Mouse (Mus musculus): ENCODE measurements around the gene Kpna4. TPM values are rescaled to one million over a fixed set of nuclear protein-coding genes. Genes with fewer than 3 reads are reported as not detected.

Gene Kpna4
- polyA plus RNA-seq, 1 experiment from 2014 or later, result 53.5 TPM

GRCm38 (mm10) chr3:69064005-69064404 lies 62.9 kb downstream of the Kpna4 start:
- Histone ChIP-seq H3K36me3 (no peaks in the 10 kb centered on the region), H3K9ac (no peak overlapping the region), H3K27ac (no peak overlapping the region), H3K9me3 (no peaks in the 10 kb centered on the region), H3K4me2 (replicated peaks) (no peak overlapping the region), H3K27me3 (replicated peaks) (no peaks in the 10 kb centered on the region), H3K4me1 (no peaks in the 10 kb centered on the region), H3K4me3 (no peak overlapping the region)
- no peak for ATAC-seq (ENCODE audit: low FRiP score, low read depth)
- 64% methylated on average over 1 of the region's 1 CpGs for WGBS

GRCm38 (mm10) chr3:69062764-69063163 lies 64.1 kb downstream of the Kpna4 start:
- ATAC-seq (ENCODE audit: low FRiP score, low read depth), result no peak
- H3K36me3 ChIP-seq, result no peaks in the 10 kb centered on the region
- H3K27me3 ChIP-seq (replicated peaks), result no peaks in the 10 kb centered on the region
- WGBS, result 100% methylated on average over 1 of the region's 1 CpGs
- no peak overlapping the region for H3K27ac ChIP-seq
- H3K4me1 ChIP-seq, result no peaks in the 10 kb centered on the region
- no peak overlapping the region for H3K4me2 ChIP-seq (replicated peaks)
- no peak overlapping the region for H3K9ac ChIP-seq
- no peak overlapping the region for H3K4me3 ChIP-seq
- H3K9me3 ChIP-seq, result no peaks in the 10 kb centered on the region

DNA sequence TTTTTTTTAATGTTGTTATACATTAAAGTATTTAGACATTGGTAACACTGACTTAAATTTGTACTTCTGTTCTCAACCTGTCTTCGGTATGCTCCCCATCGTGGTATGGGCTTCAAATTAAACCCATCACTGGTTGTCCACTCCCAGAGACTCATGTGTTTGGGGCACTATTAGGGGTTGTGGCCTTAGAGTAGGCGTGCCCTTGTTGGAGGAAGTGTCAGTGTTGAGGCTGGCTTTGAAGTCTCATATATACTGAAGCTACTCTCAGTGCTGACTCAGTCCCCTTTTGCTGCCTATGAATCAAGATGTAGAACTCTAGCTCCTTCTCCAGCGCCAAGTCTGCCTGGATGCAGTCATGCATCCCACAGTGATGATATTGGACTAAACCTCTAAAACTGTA lies 66.2 kb downstream of the Kpna4 start:
- Histone ChIP-seq H3K36me3 (no peaks in the 10 kb centered on the region), H3K27me3 (replicated peaks) (no peaks in the 10 kb centered on the region), H3K27ac (no peak overlapping the region), H3K9me3 (no peaks in the 10 kb centered on the region), H3K4me1 (no peaks in the 10 kb centered on the region), H3K4me3 (no peak overlapping the region), H3K9ac (no peak overlapping the region), H3K4me2 (replicated peaks) (no peak overlapping the region)
- no peak for ATAC-seq (ENCODE audit: low FRiP score, low read depth)
- 95% methylated on average over 4 of the region's 4 CpGs for WGBS

DNA sequence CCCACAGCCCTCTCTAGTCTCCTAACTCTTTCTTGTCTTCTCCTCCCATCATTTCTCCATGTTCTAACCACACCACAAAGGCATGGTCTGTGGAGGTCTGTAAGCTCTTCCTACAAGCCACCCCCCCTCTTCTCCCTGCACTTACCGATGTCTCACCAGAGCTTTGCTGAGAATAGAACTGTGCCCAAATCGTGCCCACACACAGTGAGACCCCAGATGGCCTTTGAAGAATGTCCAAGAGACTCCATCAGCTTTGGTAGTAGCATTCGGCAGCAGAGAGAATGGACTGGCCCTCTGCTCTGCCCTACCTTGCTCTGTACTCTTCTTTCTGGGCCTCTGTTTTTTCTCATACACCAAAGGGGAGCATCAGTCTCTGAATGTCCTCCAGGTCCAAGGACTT lies 71.0 kb downstream of the Kpna4 start:
- no peak overlapping the region for H3K4me3 ChIP-seq
- no peaks in the 10 kb centered on the region for H3K36me3 ChIP-seq
- no peak overlapping the region for H3K4me2 ChIP-seq (replicated peaks)
- H3K27ac ChIP-seq, result no peak overlapping the region
- H3K9ac ChIP-seq, result no peak overlapping the region
- no peak for ATAC-seq (ENCODE audit: low FRiP score, low read depth)
- no peaks in the 10 kb centered on the region for H3K9me3 ChIP-seq
- no peaks in the 10 kb centered on the region for H3K4me1 ChIP-seq
- WGBS, result 89% methylated on average over 3 of the region's 3 CpGs
- no peaks in the 10 kb centered on the region for H3K27me3 ChIP-seq (replicated peaks)

DNA sequence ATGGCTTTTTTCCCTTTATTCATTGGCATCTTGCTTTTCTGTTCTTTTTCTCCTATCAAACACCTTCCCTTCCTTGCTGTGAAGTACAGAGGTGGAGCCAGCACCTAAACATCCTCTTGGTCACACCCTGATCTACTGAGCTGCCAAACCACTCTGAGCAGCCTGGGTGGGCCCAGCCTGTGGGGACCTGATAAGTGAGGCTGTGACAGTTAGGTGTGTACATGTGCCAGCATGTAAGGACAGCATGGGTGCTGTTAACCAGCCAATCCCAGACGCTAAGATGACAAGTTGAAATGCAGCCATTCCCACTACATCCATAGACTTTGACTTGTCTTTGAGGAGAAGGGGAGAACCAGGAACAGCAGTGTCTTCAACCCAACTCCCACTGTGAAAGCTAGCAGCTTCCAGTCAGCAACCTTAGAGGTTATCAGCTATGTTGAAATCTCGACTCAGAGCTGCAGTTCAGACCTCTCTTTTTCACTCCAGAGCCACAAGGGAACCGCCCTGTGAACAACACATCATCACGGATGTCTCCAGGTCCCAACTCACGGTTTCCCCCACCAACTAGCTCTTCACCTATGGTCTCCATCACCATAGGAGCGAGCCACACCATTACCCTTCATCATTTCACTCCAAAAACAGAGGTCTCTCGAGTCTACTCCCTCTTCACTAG lies 72.0 kb downstream of the Kpna4 start:
- Histone ChIP-seq H3K9me3 (no peaks in the 10 kb centered on the region), H3K4me3 (no peak overlapping the region), H3K9ac (no peak overlapping the region), H3K36me3 (no peaks in the 10 kb centered on the region), H3K27ac (no peak overlapping the region), H3K27me3 (replicated peaks) (no peaks in the 10 kb centered on the region), H3K4me2 (replicated peaks) (no peak overlapping the region), H3K4me1 (no peaks in the 10 kb centered on the region)
- no peak for ATAC-seq (ENCODE audit: low FRiP score, low read depth)
- WGBS, result 89% methylated on average over 7 of the region's 7 CpGs

DNA sequence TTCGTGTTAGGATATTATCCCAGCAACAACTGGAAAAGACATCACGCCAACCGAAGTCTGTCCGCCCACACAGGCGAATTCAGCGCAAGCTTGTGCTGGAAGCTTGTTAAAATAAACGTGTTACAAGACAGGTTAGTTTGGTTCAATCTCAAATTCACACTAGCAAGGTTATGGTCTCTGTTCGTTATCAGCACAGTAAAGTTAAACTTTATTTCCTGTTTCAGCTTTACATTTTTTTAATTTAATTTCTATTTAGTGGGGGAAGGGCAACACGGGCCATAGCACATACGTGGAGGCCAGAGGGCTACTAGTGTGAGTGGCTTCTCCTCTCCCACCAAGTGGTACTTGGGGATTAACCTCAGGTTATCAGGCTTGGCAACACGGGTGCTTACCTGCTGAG lies 75.0 kb downstream of the Kpna4 start:
- Histone ChIP-seq H3K4me3 (no peak overlapping the region), H3K27me3 (replicated peaks) (no peaks in the 10 kb centered on the region), H3K9ac (no peak overlapping the region), H3K27ac (no peak overlapping the region), H3K4me2 (replicated peaks) (no peak overlapping the region), H3K4me1 (no peaks in the 10 kb centered on the region), H3K9me3 (no peaks in the 10 kb centered on the region), H3K36me3 (no peaks in the 10 kb centered on the region)
- ATAC-seq (ENCODE audit: low FRiP score, low read depth), result no peak
- WGBS, result 92% methylated on average over 11 of the region's 11 CpGs

- no peaks in the 10 kb centered on the region for H3K27me3 ChIP-seq (replicated peaks)
- H3K4me2 ChIP-seq (replicated peaks), result no peak overlapping the region
- no peaks in the 10 kb centered on the region for H3K36me3 ChIP-seq
- ATAC-seq (ENCODE audit: low FRiP score, low read depth), result no peak
- H3K4me3 ChIP-seq, result no peak overlapping the region
- H3K4me1 ChIP-seq, result peaks cover 5% of the 10 kb centered on the region
- WGBS, result 51% methylated on average over 6 of the region's 6 CpGs
- no peaks in the 10 kb centered on the region for H3K9me3 ChIP-seq
- no peak overlapping the region for H3K27ac ChIP-seq
- no peak overlapping the region for H3K9ac ChIP-seq
Observed at GRCm38 (mm10) chr3:69049011-69049410, 77.9 kb downstream of the Kpna4 start.

- Histone ChIP-seq H3K9ac (no peak overlapping the region), H3K27me3 (replicated peaks) (no peaks in the 10 kb centered on the region), H3K36me3 (no peaks in the 10 kb centered on the region), H3K27ac (no peak overlapping the region), H3K9me3 (no peaks in the 10 kb centered on the region), H3K4me3 (no peak overlapping the region), H3K4me1 (peaks cover 7% of the 10 kb centered on the region), H3K4me2 (replicated peaks) (no peak overlapping the region)
- ATAC-seq (ENCODE audit: low FRiP score, low read depth), result no peak
- 84% methylated on average over 4 of the region's 4 CpGs for WGBS
Observed at GRCm38 (mm10) chr3:69047684-69048083, 79.2 kb downstream of the Kpna4 start.

DNA sequence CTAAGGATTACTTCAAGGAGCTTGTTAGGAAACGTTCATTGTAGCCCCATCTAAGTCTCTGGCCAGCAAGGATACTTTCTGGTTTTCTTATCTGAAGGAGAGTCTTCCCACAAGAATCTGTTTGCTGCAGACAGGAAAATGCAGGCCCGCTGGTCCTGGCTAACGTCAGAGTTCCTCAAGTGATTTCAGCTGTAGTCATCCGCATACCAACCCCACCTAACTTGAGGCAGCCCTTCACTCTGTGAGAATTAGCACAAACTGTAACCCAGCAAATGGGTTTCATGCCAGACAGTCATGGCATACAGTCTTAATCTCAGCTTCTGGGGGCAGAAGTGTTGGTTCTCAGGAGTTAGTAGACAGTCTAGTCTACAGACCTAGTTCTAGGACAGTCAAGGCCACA lies 80.4 kb downstream of the Kpna4 start:
- Histone ChIP-seq H3K27ac (no peak overlapping the region), H3K9me3 (no peaks in the 10 kb centered on the region), H3K4me3 (no peak overlapping the region), H3K9ac (no peak overlapping the region), H3K4me2 (replicated peaks) (no peak overlapping the region), H3K27me3 (replicated peaks) (no peaks in the 10 kb centered on the region), H3K36me3 (no peaks in the 10 kb centered on the region; the same call in 1 of the 2 replicates), H3K4me1 (peaks cover 7% of the 10 kb centered on the region)
- 74% methylated on average over 4 of the region's 4 CpGs for WGBS
- no peak for ATAC-seq (ENCODE audit: low FRiP score, low read depth)

GRCm38 (mm10) chr3:69045750-69046149 lies 81.2 kb downstream of the Kpna4 start:
- Histone ChIP-seq H3K4me1 (peaks cover 7% of the 10 kb centered on the region), H3K9me3 (no peaks in the 10 kb centered on the region), H3K27me3 (replicated peaks) (no peaks in the 10 kb centered on the region), H3K4me3 (peak overlapping the region; percentile 87; the same call in 1 of the 2 replicates), H3K36me3 (no peaks in the 10 kb centered on the region; the same call in 1 of the 2 replicates), H3K27ac (no peak overlapping the region), H3K9ac (peak overlapping the region; percentile 36; the same call in 1 of the 2 replicates), H3K4me2 (replicated peaks) (peak overlapping the region; percentile 67)
- ATAC-seq (ENCODE audit: low FRiP score, low read depth), result no peak
- 20% methylated on average over 13 of the region's 13 CpGs for WGBS

DNA sequence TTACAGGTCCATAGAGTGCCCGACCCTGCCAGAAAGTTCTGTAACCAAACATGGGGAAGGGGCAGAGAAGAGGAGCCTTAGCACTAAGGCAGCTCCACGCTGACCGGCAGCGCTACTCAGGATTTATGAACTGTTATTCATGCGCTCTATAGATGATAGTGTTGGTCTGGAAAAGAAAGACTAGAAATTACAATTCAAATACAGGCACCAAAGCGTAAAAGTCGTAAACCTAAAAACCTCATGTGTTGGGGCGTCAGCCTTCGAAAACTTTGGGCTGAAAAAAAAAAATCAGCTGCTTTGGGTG lies 81.6 kb downstream of the Kpna4 start:
- H3K27me3 ChIP-seq (replicated peaks), result no peaks in the 10 kb centered on the region

DNA sequence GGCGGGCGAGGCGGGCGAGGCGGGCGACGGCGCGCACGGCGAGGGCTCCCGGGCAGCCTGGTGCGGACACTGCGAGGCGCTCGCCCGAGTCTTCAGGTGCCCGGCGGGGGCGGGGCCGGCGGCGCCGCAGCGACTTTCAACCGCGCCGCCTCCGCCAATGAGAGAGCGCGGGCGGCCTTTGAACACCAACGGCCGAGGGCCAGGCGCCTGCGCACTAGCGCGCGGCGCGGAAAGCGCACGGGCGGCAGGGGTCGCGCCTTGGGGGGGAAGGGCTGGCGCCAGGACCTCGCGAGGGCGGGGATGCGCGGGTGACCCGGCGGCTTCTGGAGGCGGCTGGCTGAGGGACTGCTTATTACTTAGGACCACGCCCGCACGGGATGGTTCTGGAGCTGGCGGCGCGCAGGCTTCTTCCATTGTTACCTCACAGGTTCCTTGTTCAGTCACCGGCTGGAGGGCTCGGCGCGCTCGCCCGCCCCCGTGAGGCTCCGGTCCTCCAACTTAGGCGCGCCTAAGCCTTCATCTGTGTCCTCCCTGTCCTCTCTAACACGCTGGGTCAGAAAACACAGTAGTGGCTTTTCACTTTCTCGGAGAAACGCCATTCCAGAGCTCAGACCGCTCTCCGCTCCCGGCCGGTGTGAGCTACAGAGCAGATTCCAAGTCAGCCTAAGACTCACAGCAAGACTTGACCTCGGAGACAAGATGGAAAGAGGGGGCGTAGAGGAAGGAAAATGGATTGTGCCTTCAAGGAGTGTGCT lies 82.1 kb downstream of the Kpna4 start, which contains the start of gene Trim59:
Gene Trim59 (minus strand): TSS at position 111 of the 755 bp plus-strand sequence.
- under 1% methylated on average over 79 of the region's 80 CpGs for WGBS
- peak within 1 kb of the TSS; percentile 67 for H3K4me2 ChIP-seq (replicated peaks)
- peaks cover 7% of the 10 kb centered on the region for H3K4me1 ChIP-seq

More for the DNA sequence above, 81.6 kb downstream of the Kpna4 start:
- peak overlapping the region; percentile 85 for H3K27ac ChIP-seq
- WGBS, result 5% methylated on average over 9 of the region's 9 CpGs
- peak overlapping the region; percentile 94 for H3K9ac ChIP-seq
- H3K36me3 ChIP-seq, result no peaks in the 10 kb centered on the region; the same call in 1 of the 2 replicates
- H3K4me3 ChIP-seq, result peak overlapping the region; percentile 87
- ATAC-seq (ENCODE audit: low FRiP score, low read depth), result no peak; the same call in 1 of the 2 replicates
- peak overlapping the region; percentile 67 for H3K4me2 ChIP-seq (replicated peaks)
- peaks cover 7% of the 10 kb centered on the region for H3K4me1 ChIP-seq
- H3K9me3 ChIP-seq, result no peaks in the 10 kb centered on the region

More for the DNA sequence above, 82.1 kb downstream of the Kpna4 start, which contains the start of gene Trim59:
- H3K36me3 ChIP-seq, result peaks cover 4% of the 10 kb centered on the region
- peak within 1 kb of the TSS; percentile 87 for H3K4me3 ChIP-seq
- H3K27me3 ChIP-seq (replicated peaks), result no peaks in the 10 kb centered on the region
- H3K9ac ChIP-seq, result peak within 1 kb of the TSS; percentile 94
- peak within 1 kb of the TSS; percentile 85 for H3K27ac ChIP-seq
- H3K9me3 ChIP-seq, result no peaks in the 10 kb centered on the region
- peak; percentile 97 for ATAC-seq (ENCODE audit: low FRiP score, low read depth)
